Mouse (Mus musculus) myocyte (in vitro differentiated cells): ENCODE data around the gene Adgrv1.

Source experiments
- E2F4 ChIP-seq: IDR thresholded peaks from one replicate; pipeline ENCODE4 v1.6.1; 2011; ENCODE audit warnings: mild to moderate bottlenecking, control low read depth, moderate library complexity; ENCODE audit not compliant: insufficient read depth
- MAX ChIP-seq: IDR thresholded peaks from one replicate; pipeline ENCODE4 v1.6.1; 2011; ENCODE audit warnings: low read depth, mild to moderate bottlenecking, control low read depth
- MYOD1 ChIP-seq, 3 experiments: IDR thresholded peaks; one replicate each; pipeline ENCODE4 v1.6.1; 2011; ENCODE audit warnings: control low read depth in 2 of 3, low read depth in 2 of 3, mild to moderate bottlenecking in 2 of 3, moderate library complexity in 1 of 3; ENCODE audit not compliant: insufficient read length in 2 of 3, control insufficient read depth in 1 of 3
- MYOG ChIP-seq, 3 experiments: IDR thresholded peaks; one replicate each; pipeline ENCODE4 v1.6.1; 2011; ENCODE audit warnings: control low read depth in 2 of 3, low read depth in 2 of 3, mild to moderate bottlenecking in 2 of 3; ENCODE audit not compliant: insufficient read length in 2 of 3, control insufficient read depth in 1 of 3, insufficient read depth in 1 of 3
- POLR2A ChIP-seq: IDR thresholded peaks from one replicate; pipeline ENCODE4 v1.6.1; 2011; ENCODE audit warnings: low read depth, mild to moderate bottlenecking, control low read depth, moderate library complexity; ENCODE audit not compliant: insufficient read length
- POLR2AphosphoS2 ChIP-seq: IDR thresholded peaks from one replicate; pipeline ENCODE4 v1.6.1; 2011; ENCODE audit warnings: low read depth, control low read depth; ENCODE audit not compliant: insufficient read length
- SRF ChIP-seq: IDR thresholded peaks from one replicate; pipeline ENCODE4 v1.6.1; 2011; ENCODE audit warnings: low read depth; ENCODE audit not compliant: control insufficient read depth, insufficient read length
- TCF3 ChIP-seq: IDR thresholded peaks from one replicate; pipeline ENCODE4 v1.6.1; 2011; ENCODE audit warnings: low read depth, control low read depth; ENCODE audit not compliant: insufficient read length
- USF1 ChIP-seq: IDR thresholded peaks from one replicate; pipeline ENCODE4 v1.6.1; 2011; ENCODE audit warnings: low read depth, mild to moderate bottlenecking, control low read depth, moderate library complexity

- no peak for TF ChIP-seq POLR2A
- TF ChIP-seq MAX, result no peak
- no peak for TF ChIP-seq USF1
- no peak for TF ChIP-seq TCF3
- no peak for TF ChIP-seq MYOD1 (IDR thresholded peaks at IDR 0.05; ENCODE audit: control insufficient read depth in 1 of 3, insufficient read length in 2 of 3, low read depth in 2 of 3)
- TF ChIP-seq POLR2AphosphoS2, result no peak
- no peak for TF ChIP-seq E2F4
- no peak for TF ChIP-seq MYOG (IDR thresholded peaks at IDR 0.05; ENCODE audit: control insufficient read depth in 1 of 3, insufficient read depth in 1 of 3, insufficient read length in 2 of 3, low read depth in 2 of 3)
- TF ChIP-seq SRF, result no peak
Observed at GRCm38 (mm10) chr13:81222377-81222776, 410.6 kb downstream of the Adgrv1 start.
